Mouse (Mus musculus): ENCODE data around the gene Hist1h1e. TPM values are rescaled to one million over a fixed set of nuclear protein-coding genes. Genes with fewer than 3 reads are reported as not detected.
"Not testable (repeated sequence)": the region's sequence is repeated elsewhere in the genome, so short reads cannot be mapped to it uniquely, and the experiment has no call there.

Gene Hist1h1e
- 17.5 and 18.7 TPM in 2 replicates for polyA plus RNA-seq (2014; fragmentation: Nextera tagmentation; extraction: Ambion mirVana)

- H3K27ac ChIP-seq (ENCODE audit: low read length), result peak within 1 kb of the TSS; percentile 97
- peak within 1 kb of the TSS; percentile 74 for H3K4me2 ChIP-seq (replicated peaks; ENCODE audit: low read depth, low read length)
- under 1% methylated on average over 52 of the region's 53 CpGs for WGBS
- H3K36me3 ChIP-seq (ENCODE audit: control insufficient read depth, insufficient read depth, low read length); H3K9me3 ChIP-seq (ENCODE audit: control insufficient read depth, low read depth, low read length); H3K4me1 ChIP-seq (ENCODE audit: control insufficient read depth, insufficient read depth, low read length); H3K27me3 ChIP-seq (ENCODE audit: control insufficient read depth, insufficient read depth, low read length): not testable (repeated sequence)
- peak; percentile 91 for ATAC-seq (ENCODE audit: insufficient number of reproducible peaks, insufficient read depth, low FRiP score, low read depth)
- peak within 1 kb of the TSS; percentile 75 for H3K9ac ChIP-seq (replicated peaks; ENCODE audit: low read depth, low read length)
- H3K4me3 ChIP-seq (ENCODE audit: low read depth, low read length), result peak within 1 kb of the TSS; percentile 57
These were observed at the start of gene Hist1h1e for GRCm38 (mm10) chr13:23622175-23622671. Gene Hist1h1e (minus strand): TSS chr13:23622558.

GRCm38 (mm10) chr13:23662536-23662935 is 40.2 kb upstream of the Hist1h1e start:
- no peaks in the 10 kb centered on the region for H3K36me3 ChIP-seq (ENCODE audit: control insufficient read depth, insufficient read depth, low read length)
- no peak overlapping the region for H3K4me2 ChIP-seq (replicated peaks; ENCODE audit: low read depth, low read length)
- 72% methylated on average over 3 of the region's 3 CpGs for WGBS
- H3K4me1 ChIP-seq (ENCODE audit: control insufficient read depth, insufficient read depth, low read length), result no peaks in the 10 kb centered on the region
- no peaks in the 10 kb centered on the region for H3K9me3 ChIP-seq (ENCODE audit: control insufficient read depth, low read depth, low read length)
- no peak overlapping the region for H3K4me3 ChIP-seq (ENCODE audit: low read depth, low read length)
- no peak overlapping the region for H3K27ac ChIP-seq (ENCODE audit: low read length)
- H3K9ac ChIP-seq (replicated peaks; ENCODE audit: low read depth, low read length), result no peak overlapping the region
- H3K27me3 ChIP-seq (ENCODE audit: control insufficient read depth, insufficient read depth, low read length), result no peaks in the 10 kb centered on the region
- ATAC-seq (ENCODE audit: insufficient number of reproducible peaks, insufficient read depth, low FRiP score, low read depth), result no peak

GRCm38 (mm10) chr13:23659636-23660366 is 37.4 kb upstream of the Hist1h1e start:
- Histone ChIP-seq H3K4me1 (ENCODE audit: control insufficient read depth, insufficient read depth, low read length) (no peaks in the 10 kb centered on the region), H3K27ac (ENCODE audit: low read length) (no peak overlapping the region), H3K36me3 (ENCODE audit: control insufficient read depth, insufficient read depth, low read length) (no peaks in the 10 kb centered on the region), H3K9ac (replicated peaks; ENCODE audit: low read depth, low read length) (no peak overlapping the region), H3K4me3 (ENCODE audit: low read depth, low read length) (no peak overlapping the region), H3K9me3 (ENCODE audit: control insufficient read depth, low read depth, low read length) (no peaks in the 10 kb centered on the region), H3K4me2 (replicated peaks; ENCODE audit: low read depth, low read length) (no peak overlapping the region), H3K27me3 (ENCODE audit: control insufficient read depth, insufficient read depth, low read length) (no peaks in the 10 kb centered on the region)
- no peak for ATAC-seq (ENCODE audit: insufficient number of reproducible peaks, insufficient read depth, low FRiP score, low read depth)
- 71% methylated on average over 6 of the region's 6 CpGs for WGBS

GRCm38 (mm10) chr13:23630653-23631052 is 8.3 kb upstream of the Hist1h1e start:
- no peak for ATAC-seq (ENCODE audit: insufficient number of reproducible peaks, insufficient read depth, low FRiP score, low read depth)
- H3K4me3 ChIP-seq (ENCODE audit: low read depth, low read length), result no peak overlapping the region
- no peak overlapping the region for H3K4me2 ChIP-seq (replicated peaks; ENCODE audit: low read depth, low read length)
- H3K9me3 ChIP-seq (ENCODE audit: control insufficient read depth, low read depth, low read length), result no peaks in the 10 kb centered on the region
- no peak overlapping the region for H3K27ac ChIP-seq (ENCODE audit: low read length)
- H3K9ac ChIP-seq (replicated peaks; ENCODE audit: low read depth, low read length), result no peak overlapping the region
- WGBS, result 22% methylated on average over 1 of the region's 1 CpGs
- H3K4me1 ChIP-seq (ENCODE audit: control insufficient read depth, insufficient read depth, low read length), result no peaks in the 10 kb centered on the region
- H3K36me3 ChIP-seq (ENCODE audit: control insufficient read depth, insufficient read depth, low read length), result no peaks in the 10 kb centered on the region
- H3K27me3 ChIP-seq (ENCODE audit: control insufficient read depth, insufficient read depth, low read length), result no peaks in the 10 kb centered on the region

GRCm38 (mm10) chr13:23622861-23623450 is 598 bp upstream of the Hist1h1e start:
- WGBS, result 28% methylated on average over 7 of the region's 7 CpGs
- H3K36me3 ChIP-seq (ENCODE audit: control insufficient read depth, insufficient read depth, low read length), result no peaks in the 10 kb centered on the region
- H3K4me1 ChIP-seq (ENCODE audit: control insufficient read depth, insufficient read depth, low read length), result 0 out of 2 replicates have a peak, but pooled peaks cover 6% of the 10 kb centered on the region
- peak overlapping the region; percentile 57 for H3K4me3 ChIP-seq (ENCODE audit: low read depth, low read length)
- no peak for ATAC-seq (ENCODE audit: insufficient number of reproducible peaks, insufficient read depth, low FRiP score, low read depth)
- H3K27ac ChIP-seq (ENCODE audit: low read length), result peak overlapping the region; percentile 97
- peak overlapping the region; percentile 75 for H3K9ac ChIP-seq (replicated peaks; ENCODE audit: low read depth, low read length)
- peak overlapping the region; percentile 74 for H3K4me2 ChIP-seq (replicated peaks; ENCODE audit: low read depth, low read length)
- H3K27me3 ChIP-seq (ENCODE audit: control insufficient read depth, insufficient read depth, low read length), result no peaks in the 10 kb centered on the region
- no peaks in the 10 kb centered on the region for H3K9me3 ChIP-seq (ENCODE audit: control insufficient read depth, low read depth, low read length)

- Histone ChIP-seq H3K27ac (ENCODE audit: low read length) (peak overlapping the region; percentile 97), H3K9ac (replicated peaks; ENCODE audit: low read depth, low read length) (peak overlapping the region; percentile 75), H3K4me1 (ENCODE audit: control insufficient read depth, insufficient read depth, low read length) (0 out of 2 replicates have a peak, but pooled peaks cover 6% of the 10 kb centered on the region), H3K4me3 (ENCODE audit: low read depth, low read length) (peak overlapping the region; percentile 57), H3K9me3 (ENCODE audit: control insufficient read depth, low read depth, low read length) (no peaks in the 10 kb centered on the region), H3K4me2 (replicated peaks; ENCODE audit: low read depth, low read length) (peak overlapping the region; percentile 74), H3K27me3 (ENCODE audit: control insufficient read depth, insufficient read depth, low read length) (no peaks in the 10 kb centered on the region), H3K36me3 (ENCODE audit: control insufficient read depth, insufficient read depth, low read length) (no peaks in the 10 kb centered on the region)
- peak; percentile 83 for ATAC-seq (ENCODE audit: insufficient number of reproducible peaks, insufficient read depth, low FRiP score, low read depth)
- under 1% methylated on average over 18 of the region's 18 CpGs for WGBS
These were observed 705 bp downstream of the Hist1h1e start for GRCm38 (mm10) chr13:23621532-23622174.

GRCm38 (mm10) chr13:23620733-23621531 is 1.4 kb downstream of the Hist1h1e start, which contains the start of gene Hist1h2be:
Gene Hist1h2be (minus strand): TSS chr13:23621124.
- WGBS, result 1% methylated on average over 27 of the region's 27 CpGs
- H3K4me3 ChIP-seq (ENCODE audit: low read depth, low read length), result peak within 1 kb of the TSS; percentile 57
- H3K9me3 ChIP-seq (ENCODE audit: control insufficient read depth, low read depth, low read length), result no peaks in the 10 kb centered on the region
- ATAC-seq (ENCODE audit: insufficient number of reproducible peaks, insufficient read depth, low FRiP score, low read depth), result peak; percentile 89
- peak within 1 kb of the TSS; percentile 75 for H3K9ac ChIP-seq (replicated peaks; ENCODE audit: low read depth, low read length)
- H3K27ac ChIP-seq (ENCODE audit: low read length), result peak within 1 kb of the TSS; percentile 97
- peak within 1 kb of the TSS; percentile 74 for H3K4me2 ChIP-seq (replicated peaks; ENCODE audit: low read depth, low read length)
- 0 out of 2 replicates have a peak, but pooled peaks cover 6% of the 10 kb centered on the region for H3K4me1 ChIP-seq (ENCODE audit: control insufficient read depth, insufficient read depth, low read length)
- no peaks in the 10 kb centered on the region for H3K36me3 ChIP-seq (ENCODE audit: control insufficient read depth, insufficient read depth, low read length)
- H3K27me3 ChIP-seq (ENCODE audit: control insufficient read depth, insufficient read depth, low read length), result no peaks in the 10 kb centered on the region
